Mouse (Mus musculus): ENCODE results near the gene Zdhhc7.

Zdhhc7 gene

GRCm38 (mm10) chr8:120114315-120114841 lies 13.1 kb upstream of the Zdhhc7 start:
- no peak for DNase-seq (ENCODE audit: low read depth, low spot score)

DNA sequence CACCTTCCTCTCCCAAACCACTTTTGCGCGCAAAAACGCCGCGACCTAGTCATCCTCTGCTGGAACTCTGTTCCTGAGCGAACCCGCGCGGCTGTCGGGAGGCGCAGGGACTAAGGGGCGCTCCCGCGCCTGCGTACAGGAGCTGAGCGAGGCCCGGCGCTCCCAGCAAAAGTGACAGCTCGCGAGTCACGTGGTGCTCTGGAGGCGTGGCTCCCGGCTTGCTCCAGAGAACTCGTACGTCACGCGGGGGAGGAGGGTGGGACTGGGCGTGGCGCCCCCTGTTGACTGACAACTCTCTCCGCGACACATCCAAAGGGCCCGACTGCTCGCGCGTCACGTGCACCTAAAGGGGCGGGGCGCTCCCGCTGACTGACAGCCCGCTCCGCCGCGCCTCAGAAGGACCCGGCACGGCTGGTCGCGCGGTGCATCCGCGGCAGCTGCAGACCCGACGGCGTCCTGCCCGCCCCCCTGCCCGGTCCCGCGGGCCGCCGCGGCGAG lies 12.5 kb upstream of the Zdhhc7 start, which contains the start of gene 6430548M08Rik:
Gene 6430548M08Rik (plus strand): TSS at position 395 of the 498 bp plus-strand sequence.
- peak; percentile 100 for DNase-seq (ENCODE audit: low read depth, low spot score)

- peak; percentile 74 for DNase-seq (ENCODE audit: low read depth, low spot score)
Measured at GRCm38 (mm10) chr8:120113306-120113705, 12.0 kb upstream of the Zdhhc7 start.

DNA sequence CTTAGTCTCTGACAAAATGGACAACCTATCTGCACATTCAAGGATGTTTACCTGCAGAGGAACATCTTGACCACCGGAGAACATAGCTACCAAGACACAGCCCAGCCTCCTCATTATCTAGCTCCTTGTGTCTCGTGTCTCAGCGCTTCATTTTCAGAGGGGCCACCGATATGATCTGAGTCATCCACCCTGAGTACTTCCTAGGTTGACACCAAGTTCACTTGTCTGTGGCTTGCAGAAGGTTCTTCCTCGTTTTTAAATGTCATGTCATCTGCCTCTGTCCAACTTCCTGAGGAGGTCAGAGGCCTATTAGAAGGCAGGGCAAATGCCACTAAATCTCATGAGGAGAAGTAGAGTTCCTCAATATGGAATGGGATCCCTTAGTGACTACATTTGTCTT lies 11.3 kb upstream of the Zdhhc7 start:
- no peak for DNase-seq (ENCODE audit: low read depth, low spot score)

DNA sequence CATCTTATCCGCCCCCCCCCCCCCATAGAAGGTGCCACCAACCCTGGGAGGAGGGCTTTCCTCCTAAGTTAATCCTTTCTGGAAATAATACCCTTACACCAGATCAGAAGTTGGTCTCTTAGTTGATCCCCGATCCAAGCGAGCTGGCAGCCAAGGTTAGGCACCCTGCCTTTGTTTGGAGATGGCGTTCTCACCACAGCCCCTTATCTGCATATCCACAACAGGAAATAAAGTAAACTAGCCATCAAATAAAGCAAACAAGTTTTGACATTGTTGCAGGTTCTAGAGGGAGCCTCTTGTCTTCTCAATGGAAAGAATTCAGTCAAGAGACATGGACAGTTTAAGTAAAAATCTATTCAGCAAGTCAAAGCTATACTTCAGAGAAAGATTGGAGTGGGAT lies 10.1 kb upstream of the Zdhhc7 start:
- no peak for DNase-seq (ENCODE audit: low read depth, low spot score)

DNA sequence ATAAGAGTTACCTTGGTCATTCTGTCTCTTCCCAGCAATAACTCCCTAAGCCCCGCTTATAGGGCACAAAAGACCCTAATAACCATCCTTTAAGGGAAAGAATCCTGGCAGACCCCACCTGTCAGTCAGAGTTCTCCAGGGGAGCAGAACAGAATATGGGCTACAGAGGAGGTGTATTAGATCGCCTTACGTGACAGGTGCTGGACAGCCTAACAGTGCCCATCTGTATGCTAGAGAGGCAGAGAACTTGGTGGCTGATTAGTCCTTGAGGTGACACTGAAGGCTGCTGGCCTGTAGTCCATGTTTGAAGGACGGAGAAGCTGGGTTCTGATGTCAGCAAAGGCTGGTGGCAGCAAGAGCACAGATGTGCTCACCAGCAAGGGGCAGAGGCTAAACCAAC lies 9.7 kb upstream of the Zdhhc7 start:
- no peak for DNase-seq (ENCODE audit: low read depth, low spot score)

DNA sequence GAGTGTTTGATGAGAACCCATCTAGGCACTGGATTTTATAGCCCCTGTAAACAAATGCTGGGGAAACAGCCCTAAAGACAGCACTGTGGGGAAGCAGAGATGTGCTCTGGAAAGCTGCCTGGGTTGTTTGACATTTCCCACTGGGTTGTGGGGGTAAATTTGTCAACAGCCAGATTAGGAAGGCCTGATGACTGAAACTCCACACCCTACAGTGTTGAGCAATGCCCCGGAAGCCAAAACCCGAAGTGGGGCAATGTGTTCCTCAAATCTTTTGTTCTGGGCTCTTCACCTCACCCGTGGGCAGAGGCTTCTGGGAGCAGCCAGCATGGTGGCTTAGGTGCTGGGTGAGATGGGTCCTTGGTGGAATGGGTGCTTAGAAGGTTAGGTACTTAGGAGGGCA lies 7.9 kb upstream of the Zdhhc7 start:
- DNase-seq (ENCODE audit: low read depth, low spot score): peak; percentile 67

GRCm38 (mm10) chr8:120104721-120105272 lies 3.5 kb upstream of the Zdhhc7 start:
- DNase-seq (ENCODE audit: low read depth, low spot score): peak; percentile 79

DNA sequence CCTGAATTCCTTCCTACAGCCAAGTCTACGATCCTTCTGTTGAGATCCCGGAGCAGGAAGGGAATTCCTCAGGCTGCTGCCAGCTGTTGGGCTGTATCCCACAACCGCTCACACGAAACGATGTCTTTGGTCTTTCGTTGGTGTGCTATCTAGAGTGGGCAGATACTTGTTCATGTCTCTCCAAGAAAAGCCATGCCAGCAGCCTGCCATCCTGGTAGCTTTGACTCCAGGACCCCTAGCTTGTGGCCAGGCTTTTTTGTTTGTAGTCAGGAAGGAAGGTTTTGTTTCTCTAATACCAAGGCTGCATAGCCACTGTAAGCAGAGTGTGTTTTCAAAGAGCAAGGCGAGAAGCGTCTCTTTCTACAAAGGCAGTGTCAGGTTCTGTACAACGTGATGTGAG lies 2.6 kb upstream of the Zdhhc7 start:
- no peak for DNase-seq (ENCODE audit: low read depth, low spot score)

- no peak for DNase-seq (ENCODE audit: low read depth, low spot score)
Measured at GRCm38 (mm10) chr8:120100388-120101067, 754 bp downstream of the Zdhhc7 start.

- no peak for DNase-seq (ENCODE audit: low read depth, low spot score)
Measured at GRCm38 (mm10) chr8:120096486-120096885, 4.8 kb downstream of the Zdhhc7 start.

GRCm38 (mm10) chr8:120094801-120095200 lies 6.5 kb downstream of the Zdhhc7 start:
- no peak for DNase-seq (ENCODE audit: low read depth, low spot score)

- no peak for DNase-seq (ENCODE audit: low read depth, low spot score)
Measured at GRCm38 (mm10) chr8:120093103-120093502, 8.2 kb downstream of the Zdhhc7 start.

DNA sequence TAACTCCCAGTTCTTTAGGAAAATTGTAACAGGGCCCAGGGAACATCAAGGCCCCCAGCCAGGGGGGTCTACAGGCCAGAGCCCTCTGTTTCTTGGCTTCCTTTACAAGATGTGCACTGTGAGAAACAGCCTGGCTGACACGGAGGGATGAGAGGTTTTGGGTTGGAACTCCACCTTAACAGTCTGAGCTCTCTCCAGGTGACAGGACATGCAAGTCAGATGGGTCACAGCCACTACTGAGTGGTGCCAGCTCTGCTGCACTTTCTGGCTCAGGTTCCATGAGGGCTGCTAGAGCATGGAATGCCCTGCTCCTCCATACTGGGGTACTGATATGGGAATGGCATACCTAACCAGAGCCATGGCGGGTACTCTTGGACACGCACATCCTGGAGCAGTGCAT lies 10.2 kb downstream of the Zdhhc7 start:
- DNase-seq (ENCODE audit: low read depth, low spot score): no peak

GRCm38 (mm10) chr8:120089511-120089910 lies 11.8 kb downstream of the Zdhhc7 start:
- DNase-seq (ENCODE audit: low read depth, low spot score): no peak

DNA sequence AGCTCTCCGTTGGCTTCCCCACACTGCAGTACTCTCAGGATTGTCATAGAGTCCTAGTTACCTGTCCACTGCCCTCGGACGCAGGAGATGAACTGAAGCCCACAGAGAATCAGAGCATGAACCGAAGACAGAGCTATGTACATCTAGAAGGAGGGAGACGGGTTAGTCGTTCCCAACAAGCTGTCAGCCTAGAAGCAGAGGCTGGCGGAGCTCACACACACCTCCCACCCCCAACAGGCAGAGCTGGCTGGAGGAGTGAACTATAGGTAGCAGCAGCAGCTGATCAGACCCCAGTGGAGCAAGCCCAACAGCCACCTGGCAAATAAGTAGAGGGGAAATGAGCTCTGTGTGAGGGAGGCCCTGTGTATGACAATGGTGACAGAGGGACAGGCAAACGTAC lies 16.5 kb downstream of the Zdhhc7 start:
- no peak for DNase-seq (ENCODE audit: low read depth, low spot score)

GRCm38 (mm10) chr8:120083261-120083660 lies 18.0 kb downstream of the Zdhhc7 start:
- no peak for DNase-seq (ENCODE audit: low read depth, low spot score)

DNA sequence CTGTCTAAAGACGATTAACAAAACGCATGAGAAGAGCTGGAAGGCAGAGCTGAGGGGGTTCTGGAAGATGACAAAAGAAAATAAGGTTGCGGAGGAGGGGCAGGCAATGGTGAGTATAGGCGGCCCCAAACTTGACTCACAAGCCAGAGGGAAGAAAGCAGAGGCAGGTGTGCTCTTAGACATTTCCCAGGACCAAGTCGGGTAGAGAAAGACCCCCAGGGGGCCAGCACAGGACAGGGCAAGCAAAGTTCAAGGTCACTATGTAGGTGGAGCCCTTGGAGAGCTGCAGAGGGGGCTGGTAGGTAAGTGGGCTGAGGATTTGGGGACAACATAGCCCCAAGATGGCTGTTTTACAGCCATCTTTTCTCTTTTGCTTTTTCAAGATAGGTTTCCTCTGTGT lies 21.9 kb downstream of the Zdhhc7 start:
- no peak for DNase-seq (ENCODE audit: low read depth, low spot score)

DNA sequence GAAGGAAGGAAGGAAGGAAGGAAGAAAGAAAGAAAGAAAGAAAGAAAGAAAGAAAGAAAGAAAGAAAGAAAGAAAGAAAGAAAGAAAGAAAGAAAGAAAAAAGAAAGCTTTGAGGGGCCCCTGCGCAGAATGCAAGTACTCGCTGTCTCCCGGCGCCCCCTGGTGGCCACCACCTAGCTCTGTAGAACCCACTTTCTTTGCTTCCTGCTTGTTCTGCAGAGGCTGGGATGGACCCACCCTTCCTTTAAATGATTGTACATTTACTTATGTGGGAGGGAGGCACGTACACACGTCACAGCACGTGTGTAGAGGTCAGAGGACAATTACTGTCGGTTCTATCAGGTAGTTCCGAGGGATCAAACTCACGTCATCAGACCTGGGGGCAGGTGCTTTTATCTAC lies 23.2 kb downstream of the Zdhhc7 start:
- DNase-seq (ENCODE audit: low read depth, low spot score): peak; percentile 63

DNA sequence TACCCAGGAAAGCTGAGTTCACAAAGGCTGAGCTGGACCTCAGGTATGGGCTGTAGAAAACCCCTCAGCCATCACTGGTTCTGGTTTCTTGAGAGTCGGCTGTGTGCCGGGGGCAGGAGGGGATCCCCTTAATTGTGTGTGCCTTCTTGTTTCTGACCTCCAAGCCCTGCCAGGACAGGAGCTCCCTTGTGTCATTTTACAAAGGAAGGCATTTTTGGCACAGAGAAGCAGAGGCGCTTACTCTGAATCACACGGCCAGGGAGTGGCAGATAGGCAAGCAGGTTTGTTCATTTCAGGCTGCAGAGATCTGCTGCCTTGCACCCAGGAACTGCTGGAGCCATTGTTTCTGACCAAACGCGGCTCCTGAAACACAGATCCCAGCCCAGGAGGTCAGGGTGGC lies 25.9 kb downstream of the Zdhhc7 start:
- DNase-seq (ENCODE audit: low read depth, low spot score): no peak

DNA sequence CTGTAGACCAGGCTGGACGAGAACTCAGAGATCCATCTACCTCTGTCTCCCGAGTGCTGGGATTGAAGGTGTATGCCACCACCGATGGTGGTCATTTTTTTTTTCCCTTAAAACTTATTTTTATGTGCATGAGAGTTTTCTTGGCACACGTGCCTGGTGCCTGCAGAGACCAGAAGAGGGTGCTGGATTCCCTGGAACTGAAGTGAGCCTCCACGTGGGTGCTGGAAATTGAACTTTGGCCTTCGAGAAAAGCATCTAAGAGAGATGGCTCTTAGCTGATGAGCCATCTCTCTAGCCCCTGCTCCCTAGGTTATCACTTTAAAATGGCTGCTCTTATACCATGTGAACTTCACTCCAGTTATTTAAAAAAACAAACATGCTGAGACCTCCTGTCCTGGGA lies 26.8 kb downstream of the Zdhhc7 start:
- no peak for DNase-seq (ENCODE audit: low read depth, low spot score)

DNA sequence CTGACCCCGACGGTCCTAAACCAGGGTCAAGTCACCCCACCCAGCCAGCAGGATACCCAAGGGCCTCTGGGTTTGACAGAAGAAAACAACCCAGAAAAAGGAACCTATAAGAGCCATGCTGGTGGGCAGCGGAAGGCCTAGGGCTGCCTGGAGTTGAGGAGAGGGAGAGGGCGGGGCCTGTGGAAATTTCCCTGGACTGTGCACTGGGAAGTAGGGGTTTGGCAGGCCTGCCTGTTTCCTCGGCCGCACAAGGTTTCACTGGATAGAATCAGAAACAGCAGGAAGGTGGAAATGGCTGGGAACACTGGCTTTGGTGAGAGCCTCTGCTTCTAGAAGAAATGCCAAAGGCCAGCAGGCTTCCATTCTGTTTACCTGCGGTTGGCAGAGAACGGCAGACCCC lies 28.5 kb downstream of the Zdhhc7 start:
- no peak for DNase-seq (ENCODE audit: low read depth, low spot score)

DNA sequence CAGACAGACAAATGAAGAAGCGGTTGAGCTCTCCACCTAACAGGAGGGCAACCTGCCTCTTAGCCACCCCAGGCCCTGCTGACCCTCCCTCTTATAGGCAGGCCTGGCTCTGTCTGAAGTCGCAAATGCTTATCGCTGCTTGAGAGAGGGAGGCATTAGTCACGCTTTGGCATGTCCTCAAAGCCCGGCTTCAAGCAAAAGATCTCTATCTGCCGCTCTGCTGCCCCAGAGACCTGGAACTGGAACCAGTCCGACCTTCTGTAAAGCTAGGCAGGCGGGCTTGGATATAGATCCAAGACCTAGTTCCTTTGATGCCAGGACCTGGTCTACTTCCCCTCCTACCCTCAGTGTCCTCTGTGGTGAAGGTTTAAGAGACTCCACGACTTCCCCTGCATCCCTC lies 29.0 kb downstream of the Zdhhc7 start:
- no peak for DNase-seq (ENCODE audit: low read depth, low spot score)
